Mouse (Mus musculus) hindlimb bud, embryonic 11.5 days (tissue): ENCODE measurements around the gene Eif4g3.
"Not testable (repeated sequence)": the region's sequence is repeated elsewhere in the genome, so short reads cannot be mapped to it uniquely, and the experiment has no call there.

Experiments
- DNase-seq: peaks from one replicate; pipeline ENCODE4 v3.0.0-alpha.2; 2012; ENCODE audit warnings: low read depth, low spot score; ENCODE audit errors: extremely low spot score

The Eif4g3 gene

DNA sequence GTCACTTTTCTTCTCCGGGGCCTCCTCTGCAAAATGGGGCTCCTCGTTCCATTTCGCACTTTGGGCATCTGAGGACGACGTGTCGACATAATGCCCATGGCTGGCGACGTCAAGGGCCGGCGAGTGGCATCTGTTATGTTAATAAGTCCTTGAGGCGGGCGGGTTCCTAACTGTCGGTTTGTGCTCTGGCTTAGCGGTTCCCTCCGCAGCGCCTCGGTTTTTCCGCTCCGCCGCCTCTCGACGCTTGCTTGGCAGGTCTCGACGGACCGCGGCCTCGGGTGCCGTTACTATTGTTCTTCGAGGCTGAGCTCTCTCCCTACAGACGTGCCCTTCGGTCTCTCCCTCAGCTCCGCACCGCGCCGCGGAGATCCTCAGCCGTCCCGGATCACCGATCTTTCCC lies at the start of gene Eif4g3:
Eif4g3 (plus strand) TSS at position 133 of the 400 bp plus-strand sequence.
- DNase-seq = no peak

DNA sequence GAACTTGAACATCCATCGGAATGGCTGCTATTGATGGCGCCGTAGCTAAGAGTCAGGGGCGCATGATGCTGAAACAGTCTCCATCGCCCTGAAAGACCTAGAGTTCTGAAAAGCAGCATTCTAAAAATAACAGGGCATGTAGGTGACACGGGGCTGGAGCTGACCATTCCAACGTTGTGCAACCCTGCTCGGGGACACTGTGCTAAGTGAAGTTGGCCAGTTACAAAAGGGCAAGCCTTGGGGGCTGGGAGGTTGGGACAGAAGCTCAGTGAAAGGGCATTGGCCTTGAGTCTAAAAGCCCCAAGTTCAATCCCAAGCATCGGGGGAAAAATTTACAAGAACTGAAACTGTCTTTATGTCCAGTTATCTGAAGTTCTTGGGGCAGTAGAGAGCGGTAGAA lies 49.3 kb upstream of the Eif4g3 start:
- DNase-seq = no peak

- DNase-seq = no peak
Observed at GRCm38 (mm10) chr4:137945376-137945775, 47.4 kb upstream of the Eif4g3 start.

DNA sequence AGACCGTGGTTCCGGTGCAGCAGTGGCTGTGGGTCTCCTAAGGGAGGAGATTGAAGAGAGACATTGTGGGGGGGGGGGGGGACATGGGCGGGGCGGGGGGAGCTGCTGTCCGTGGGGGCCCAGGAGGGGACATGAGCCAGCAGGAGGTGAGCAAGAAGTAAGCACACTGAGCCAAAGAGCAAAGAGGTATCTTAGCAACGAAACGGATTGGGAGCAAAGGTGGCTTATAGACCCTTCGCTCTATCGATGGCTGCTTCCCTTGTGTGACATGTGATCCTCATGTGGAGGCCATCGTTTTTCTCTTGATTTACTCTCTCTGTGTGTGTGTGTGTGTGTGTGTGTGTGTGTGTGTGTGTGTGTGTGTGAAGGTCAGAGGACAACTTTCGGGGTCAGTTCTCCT lies 46.4 kb upstream of the Eif4g3 start:
- DNase-seq = no peak

- DNase-seq = peak; percentile 66
Observed at GRCm38 (mm10) chr4:137952840-137953239, 40.0 kb upstream of the Eif4g3 start.

DNA sequence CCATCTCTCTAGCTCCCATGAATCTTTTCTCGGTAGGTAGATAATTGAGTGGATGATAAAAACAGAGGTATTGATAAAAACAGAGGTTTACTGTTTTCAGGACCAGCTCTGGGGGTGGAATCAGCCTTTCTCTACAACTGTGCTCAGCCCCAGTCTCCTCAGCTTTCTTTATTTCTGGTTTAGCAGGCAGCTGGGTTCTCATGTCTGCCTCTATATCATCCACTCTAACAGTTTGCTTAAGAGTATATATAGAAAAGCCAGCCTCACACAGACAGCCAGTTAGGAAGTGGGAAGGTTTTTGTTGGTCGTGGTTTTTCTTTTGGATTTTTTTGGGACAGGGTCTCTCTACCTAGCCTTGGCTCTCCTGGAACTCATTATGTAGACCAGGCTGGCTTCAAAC lies 38.6 kb upstream of the Eif4g3 start:
- no peak for DNase-seq

GRCm38 (mm10) chr4:137954926-137955396 lies 37.9 kb upstream of the Eif4g3 start:
- DNase-seq = no peak

DNA sequence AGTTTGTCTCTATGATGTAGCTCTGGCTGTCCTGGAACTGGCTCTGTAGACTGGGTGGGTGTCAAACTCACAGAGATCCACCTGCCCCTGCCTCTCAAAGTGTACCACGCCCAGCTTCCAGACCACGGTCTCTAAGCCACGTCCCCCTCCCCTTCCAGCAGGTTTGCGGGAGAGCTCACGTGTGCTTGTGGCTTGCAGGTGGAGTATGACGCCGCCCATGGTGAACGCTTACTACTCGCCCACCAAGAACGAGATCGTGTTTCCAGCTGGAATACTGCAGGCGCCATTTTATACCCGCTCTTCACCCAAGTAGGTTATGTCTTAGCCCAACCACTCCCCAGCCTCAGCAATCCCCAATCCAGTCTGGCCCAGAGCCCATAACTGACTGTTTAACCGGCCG lies 36.6 kb upstream of the Eif4g3 start:
- DNase-seq = no peak

GRCm38 (mm10) chr4:137959889-137960665 lies 32.7 kb upstream of the Eif4g3 start:
- no peak for DNase-seq

- no peak for DNase-seq
Observed at GRCm38 (mm10) chr4:137960757-137961156, 32.1 kb upstream of the Eif4g3 start.

- DNase-seq = no peak
Observed at GRCm38 (mm10) chr4:137962643-137963350, 30.0 kb upstream of the Eif4g3 start.

DNA sequence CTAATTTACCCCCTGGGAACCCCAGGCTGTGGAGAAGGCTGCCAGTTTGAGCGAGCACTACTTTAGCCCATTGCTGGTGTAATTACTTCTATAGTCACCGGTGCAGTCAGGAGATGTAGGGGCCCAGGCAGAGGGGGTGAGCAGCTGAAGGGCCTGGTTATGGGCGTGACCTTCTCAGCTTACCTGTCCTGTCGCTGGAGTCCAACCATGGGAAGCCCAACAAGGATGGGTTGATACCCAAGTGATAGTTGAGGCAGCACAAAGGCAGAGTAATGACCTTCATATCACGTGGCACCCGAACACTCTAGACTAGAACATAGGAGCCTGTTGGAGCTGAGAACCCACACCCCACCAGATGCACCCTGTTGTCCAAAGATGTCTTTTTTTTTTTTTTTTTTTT lies 29.4 kb upstream of the Eif4g3 start:
- DNase-seq = no peak

DNA sequence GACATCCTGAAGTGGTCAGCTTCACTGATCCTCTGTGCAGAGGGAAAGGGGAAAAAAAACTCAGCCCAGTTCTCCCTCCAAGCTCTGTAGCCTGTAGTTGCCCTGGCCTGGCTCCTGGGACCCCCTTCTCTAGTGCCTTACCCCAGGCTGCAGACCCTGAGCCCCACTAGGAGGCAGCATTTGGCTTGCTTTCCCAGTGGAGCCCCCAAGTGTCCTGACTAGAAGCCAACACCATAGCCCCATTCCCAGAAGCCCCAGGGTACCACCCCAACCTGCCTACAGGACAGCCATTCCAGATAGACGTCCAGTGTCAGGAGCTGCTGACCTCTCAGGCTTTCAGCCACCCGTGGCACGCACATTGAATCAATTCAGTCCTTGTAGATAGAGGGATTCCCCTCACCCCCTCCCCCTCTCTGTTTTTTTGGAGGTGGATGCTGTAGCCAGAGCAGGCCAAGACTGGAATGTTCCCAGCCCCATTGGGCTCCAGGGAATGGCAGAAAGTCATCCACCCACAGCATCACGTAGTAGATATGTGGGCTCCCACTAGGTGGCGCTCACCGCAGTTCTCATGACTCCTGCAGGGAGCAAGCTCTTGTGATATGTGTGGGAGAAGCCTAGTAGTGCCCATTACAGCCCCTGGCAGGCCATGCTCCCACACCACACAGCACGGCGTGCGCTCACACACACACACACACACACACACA lies 28.8 kb upstream of the Eif4g3 start:
- DNase-seq = peak; percentile 39

DNA sequence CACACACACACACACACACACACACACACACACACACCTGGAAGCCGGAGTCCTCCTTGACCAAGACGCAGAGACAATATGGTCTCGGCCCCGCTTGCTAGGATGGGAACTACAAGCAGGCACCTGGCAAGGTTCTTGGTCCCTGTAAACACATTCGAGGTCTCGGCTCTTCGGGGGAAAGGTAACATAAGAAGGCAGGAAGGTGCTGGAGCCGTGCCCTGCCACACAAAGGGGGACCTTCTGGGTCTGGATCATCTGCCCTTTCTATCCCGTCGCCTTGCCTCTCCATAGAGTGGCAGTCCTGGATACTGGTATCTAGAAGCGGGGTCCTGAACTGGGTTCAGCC lies 28.3 kb upstream of the Eif4g3 start:
- DNase-seq = no peak

GRCm38 (mm10) chr4:137968203-137968602 lies 24.6 kb upstream of the Eif4g3 start:
- DNase-seq = peak; percentile 85

DNA sequence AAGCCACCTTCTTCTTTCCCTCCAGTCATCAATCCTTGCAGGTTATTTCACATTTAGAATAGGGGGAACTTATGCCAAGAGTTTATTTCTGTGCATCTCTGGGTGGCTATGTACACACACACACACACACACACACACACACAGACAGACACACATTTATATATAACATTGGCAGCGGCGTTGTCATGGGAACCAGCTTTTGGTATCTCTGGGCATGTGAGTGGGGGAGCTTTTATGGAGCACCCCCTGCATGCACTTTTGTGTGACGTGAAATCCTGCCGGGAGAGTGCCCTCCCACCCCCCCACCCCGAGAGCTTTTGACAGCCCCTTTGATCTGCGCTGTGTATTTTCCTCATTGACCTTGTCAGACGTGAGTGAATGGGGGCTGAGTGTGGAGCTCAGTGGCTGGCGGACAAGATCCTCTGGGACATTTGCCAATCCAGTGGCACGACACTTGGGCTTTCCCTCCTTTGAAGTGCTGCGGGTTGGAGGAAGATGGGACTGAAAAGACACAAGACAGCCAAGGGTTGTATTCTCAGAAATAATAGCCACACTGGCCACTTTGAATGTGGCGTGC lies 22.1 kb upstream of the Eif4g3 start:
- not testable (repeated sequence) for DNase-seq

DNA sequence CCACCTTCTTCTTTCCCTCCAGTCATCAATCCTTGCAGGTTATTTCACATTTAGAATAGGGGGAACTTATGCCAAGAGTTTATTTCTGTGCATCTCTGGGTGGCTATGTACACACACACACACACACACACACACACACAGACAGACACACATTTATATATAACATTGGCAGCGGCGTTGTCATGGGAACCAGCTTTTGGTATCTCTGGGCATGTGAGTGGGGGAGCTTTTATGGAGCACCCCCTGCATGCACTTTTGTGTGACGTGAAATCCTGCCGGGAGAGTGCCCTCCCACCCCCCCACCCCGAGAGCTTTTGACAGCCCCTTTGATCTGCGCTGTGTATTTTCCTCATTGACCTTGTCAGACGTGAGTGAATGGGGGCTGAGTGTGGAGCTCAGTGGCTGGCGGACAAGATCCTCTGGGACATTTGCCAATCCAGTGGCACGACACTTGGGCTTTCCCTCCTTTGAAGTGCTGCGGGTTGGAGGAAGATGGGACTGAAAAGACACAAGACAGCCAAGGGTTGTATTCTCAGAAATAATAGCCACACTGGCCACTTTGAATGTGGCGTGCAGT lies 17.9 kb upstream of the Eif4g3 start:
- not testable (repeated sequence) for DNase-seq

- DNase-seq = not testable (repeated sequence)
Observed at GRCm38 (mm10) chr4:137979066-137979644, 13.7 kb upstream of the Eif4g3 start.

DNA sequence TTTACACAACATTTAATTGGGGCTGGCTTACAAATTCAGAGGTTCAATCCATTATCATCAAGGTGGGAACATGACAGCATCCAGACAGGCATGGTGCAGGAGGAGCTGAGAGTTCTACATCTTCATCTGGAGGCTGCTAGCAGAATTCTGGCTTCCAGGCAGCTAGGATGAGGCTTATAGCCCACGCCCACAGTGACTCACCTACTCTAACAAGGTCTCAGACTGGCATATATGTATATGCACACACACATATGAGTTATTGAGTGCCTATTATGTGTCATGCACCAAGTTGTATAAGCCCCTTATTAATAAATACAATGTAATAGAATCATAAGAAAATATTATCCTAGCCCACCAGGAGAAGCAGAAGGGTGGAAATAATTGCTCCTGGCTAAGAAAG lies 10.0 kb upstream of the Eif4g3 start:
- no peak for DNase-seq

DNA sequence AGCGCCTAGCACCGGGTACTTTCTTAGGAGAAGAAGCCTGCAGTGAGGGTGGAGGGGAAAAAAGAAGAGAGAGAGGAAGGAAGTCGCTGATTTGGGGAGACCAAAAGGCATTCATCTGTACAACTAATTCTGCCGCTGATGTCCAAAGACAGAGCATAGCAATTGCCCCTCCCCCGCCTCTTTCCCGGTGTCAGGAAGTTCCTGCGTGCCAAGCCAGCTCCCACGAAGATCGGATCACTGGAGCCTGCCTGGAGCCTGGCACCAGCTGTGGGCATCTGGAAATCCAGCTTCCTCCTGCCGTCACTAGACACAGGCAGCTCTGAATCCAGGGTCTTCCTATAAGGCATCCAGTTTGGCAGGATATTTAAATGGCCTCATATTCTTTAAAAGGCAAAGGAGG lies 8.6 kb upstream of the Eif4g3 start:
- no peak for DNase-seq

- no peak for DNase-seq
Observed at GRCm38 (mm10) chr4:137984746-137985145, 8.1 kb upstream of the Eif4g3 start.
